Mouse (Mus musculus) liver, adult 2 months (tissue): ENCODE data around the gene Psme1.
A peak's percentile ranks its signal among the peaks of the same experiment; 100 is the strongest.

Source experiments
- CTCF ChIP-seq: fragments of 200-500 bp; IDR thresholded peaks from 2 replicates; pipeline ENCODE4 v1.5.1; 2011; ENCODE audit warnings: low read depth, low read length, control low read depth
- POLR2A ChIP-seq: fragments of 200-500 bp; IDR thresholded peaks from 2 replicates; pipeline ENCODE4 v1.6.1; 2011; ENCODE audit warnings: low read length, control low read depth; ENCODE audit not compliant: insufficient read depth; ENCODE audit errors: extremely low read depth

DNA sequence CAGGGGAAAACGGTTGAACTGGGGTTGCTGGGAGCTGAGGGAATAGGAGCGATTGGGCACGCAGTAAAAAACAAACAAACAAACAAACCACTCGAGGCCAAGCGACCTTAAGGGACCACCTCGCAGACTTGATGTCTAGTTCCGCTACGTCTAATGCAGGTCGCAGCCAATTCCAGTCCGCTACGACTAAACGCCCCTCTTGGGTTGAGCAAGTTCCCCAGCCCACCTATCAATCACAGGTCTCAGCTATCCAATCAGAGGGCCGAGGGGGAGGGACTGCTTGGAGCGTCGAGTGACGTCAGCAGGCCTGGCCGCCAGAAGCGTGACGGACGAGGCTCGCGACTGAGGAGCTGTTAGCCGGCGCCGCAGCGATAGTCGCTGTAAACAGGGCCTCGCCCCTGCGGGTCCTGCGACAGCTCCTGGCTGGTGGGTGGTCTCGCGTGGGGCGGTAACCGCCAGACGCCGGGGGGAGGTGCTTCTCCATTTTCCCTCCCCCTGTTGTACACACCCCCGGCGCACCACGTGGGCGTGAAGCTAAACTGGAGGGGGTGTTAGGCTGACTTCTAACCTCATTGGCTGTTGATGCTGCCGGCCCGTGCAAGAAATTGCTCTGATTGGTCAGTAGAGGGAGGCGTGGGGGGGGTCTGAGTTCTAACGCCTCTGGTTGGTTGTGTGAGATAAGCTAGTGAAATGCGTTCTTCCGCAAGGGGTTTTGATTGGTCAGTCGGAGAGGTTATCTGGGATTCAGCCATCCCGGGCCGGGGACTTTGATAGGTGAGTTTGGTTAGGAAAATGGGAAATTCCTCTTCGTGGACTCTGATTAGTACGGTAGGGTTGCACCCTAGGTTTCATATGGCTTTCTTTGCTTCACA is 17.5 kb upstream of the Psme1 start, which contains the start of gene A730061H03Rik:
- TF ChIP-seq POLR2A, result 0 out of 2 replicates have a peak, but pooled peaks have one; percentile 20
- TF ChIP-seq CTCF, result no peak
